Mouse (Mus musculus): ENCODE measurements around the gene Trpc6. TPM values are rescaled to one million over a fixed set of nuclear protein-coding genes. Genes with fewer than 3 reads are reported as not detected.

The Trpc6 gene
- polyA plus RNA-seq, 1 experiment from 2014 or later = 1.7 TPM

DNA sequence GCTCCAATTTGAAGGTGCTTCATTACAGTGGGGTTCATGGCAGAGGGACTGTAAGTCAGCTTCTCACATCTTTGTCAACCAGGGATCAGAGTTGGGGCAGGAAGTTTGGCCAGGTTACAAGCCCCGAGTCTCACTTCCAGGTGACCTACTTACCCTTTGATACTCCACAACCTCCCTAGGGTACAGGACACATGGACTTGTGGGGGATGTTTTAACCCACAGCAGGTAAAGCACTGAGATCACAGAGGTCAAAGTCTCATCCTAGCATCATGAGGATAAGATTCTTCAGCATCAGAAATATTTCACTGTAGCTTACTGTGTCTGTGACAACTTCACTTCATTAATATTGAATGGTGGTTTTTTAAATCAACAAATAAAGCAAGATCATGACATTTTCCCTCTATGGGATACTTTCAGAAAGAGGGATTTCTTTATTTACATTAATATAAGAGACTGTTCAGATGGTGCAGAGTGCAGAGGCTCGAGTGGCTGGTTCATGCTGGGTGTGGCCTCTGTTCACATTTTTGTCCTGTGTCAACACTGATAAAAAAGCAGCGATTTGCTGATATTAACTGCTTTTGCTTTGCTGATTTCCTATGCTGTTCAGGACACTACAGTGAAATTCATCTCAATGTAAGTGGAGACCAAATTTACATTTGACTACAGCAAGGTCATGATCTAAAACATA is 166.3 kb downstream of the Trpc6 start:
- H3K27ac ChIP-seq (ENCODE audit: low read depth, low read length) = no peak overlapping the region
- no peaks in the 10 kb centered on the region for H3K9me3 ChIP-seq (ENCODE audit: control insufficient read depth, low read length)
- no peak overlapping the region for H3K4me3 ChIP-seq (ENCODE audit: low read depth, low read length)
- no peak for ATAC-seq (replicated peaks; ENCODE audit: low FRiP score)
- no peaks in the 10 kb centered on the region for H3K27me3 ChIP-seq (ENCODE audit: control insufficient read depth, insufficient read depth, low read length)
- DNase-seq (ENCODE audit: low spot score) = no peak
- no peak overlapping the region for H3K9ac ChIP-seq (ENCODE audit: low read length)
- no peaks in the 10 kb centered on the region for H3K4me1 ChIP-seq (replicated peaks; ENCODE audit: control insufficient read depth, insufficient read depth, low read length)
- H3K36me3 ChIP-seq (ENCODE audit: control insufficient read depth, insufficient read depth, low read length) = no peaks in the 10 kb centered on the region
- H3K4me2 ChIP-seq (ENCODE audit: low read depth, low read length, severe bottlenecking) = no peak overlapping the region
- 76% methylated on average over 3 of the region's 3 CpGs for WGBS

DNA sequence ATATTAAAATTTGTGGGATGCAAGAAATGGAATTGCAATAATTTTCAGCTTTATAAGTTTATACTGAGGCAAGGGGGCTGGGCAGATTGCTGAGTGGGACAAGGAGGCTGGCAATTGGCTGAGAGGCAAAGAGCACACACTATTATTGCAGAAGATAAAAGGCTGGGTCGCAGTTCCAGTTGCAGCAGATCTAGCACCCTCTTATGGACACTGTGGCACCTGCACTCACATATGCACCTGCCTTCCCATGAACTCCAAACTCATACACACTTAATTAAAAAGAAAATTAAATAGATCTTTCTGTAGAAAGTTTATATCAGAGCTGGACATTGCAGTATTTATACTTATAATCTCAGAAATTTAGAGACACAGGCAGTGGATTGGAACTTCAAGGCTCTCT is 175.1 kb downstream of the Trpc6 start:
- no peak overlapping the region for H3K4me2 ChIP-seq (ENCODE audit: low read depth, low read length, severe bottlenecking)
- H3K4me3 ChIP-seq (ENCODE audit: low read depth, low read length) = no peak overlapping the region
- H3K9me3 ChIP-seq (ENCODE audit: control insufficient read depth, low read length) = no peaks in the 10 kb centered on the region
- H3K27ac ChIP-seq (ENCODE audit: low read depth, low read length) = no peak overlapping the region
- ATAC-seq (replicated peaks; ENCODE audit: low FRiP score) (no peak), DNase-seq (ENCODE audit: low spot score) (no peak)
- no peak overlapping the region for H3K9ac ChIP-seq (ENCODE audit: low read length)
- no peaks in the 10 kb centered on the region for H3K4me1 ChIP-seq (replicated peaks; ENCODE audit: control insufficient read depth, insufficient read depth, low read length)
- no peaks in the 10 kb centered on the region for H3K36me3 ChIP-seq (ENCODE audit: control insufficient read depth, insufficient read depth, low read length)
- no peaks in the 10 kb centered on the region for H3K27me3 ChIP-seq (ENCODE audit: control insufficient read depth, insufficient read depth, low read length)
- WGBS = 43% methylated on average over 1 of the region's 1 CpGs

DNA sequence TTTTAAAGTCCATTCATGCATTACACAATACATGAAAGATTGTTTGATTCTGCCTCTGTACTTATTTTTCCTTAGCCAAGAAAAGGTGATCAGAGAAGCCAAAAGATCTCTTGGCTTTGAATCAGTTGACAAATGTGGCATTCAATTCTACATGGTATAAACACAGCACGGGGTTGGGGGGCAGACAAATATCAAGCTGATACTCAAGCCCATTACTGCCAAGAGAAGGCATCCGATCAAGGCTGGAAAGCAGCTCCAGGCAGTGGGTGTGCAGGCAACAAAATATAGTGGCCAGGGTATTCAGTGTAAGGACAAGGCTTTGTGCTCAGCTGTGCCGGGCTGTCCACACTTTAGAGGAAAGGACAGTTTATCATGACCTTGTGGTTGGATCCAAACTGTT is 185.1 kb downstream of the Trpc6 start:
- Histone ChIP-seq H3K4me1 (replicated peaks; ENCODE audit: control insufficient read depth, insufficient read depth, low read length) (no peaks in the 10 kb centered on the region), H3K9ac (ENCODE audit: low read length) (no peak overlapping the region), H3K27ac (ENCODE audit: low read depth, low read length) (no peak overlapping the region), H3K4me3 (ENCODE audit: low read depth, low read length) (no peak overlapping the region), H3K27me3 (ENCODE audit: control insufficient read depth, insufficient read depth, low read length) (no peaks in the 10 kb centered on the region), H3K4me2 (ENCODE audit: low read depth, low read length, severe bottlenecking) (no peak overlapping the region), H3K9me3 (ENCODE audit: control insufficient read depth, low read length) (no peaks in the 10 kb centered on the region), H3K36me3 (ENCODE audit: control insufficient read depth, insufficient read depth, low read length) (no peaks in the 10 kb centered on the region)
- no peak for DNase-seq (ENCODE audit: low spot score)
- WGBS = 91% methylated on average over 3 of the region's 3 CpGs
- no peak for ATAC-seq (replicated peaks; ENCODE audit: low FRiP score)
